Mouse (Mus musculus) megakaryocyte, embryonic 14.5 days (primary cell): ENCODE data around the gene Pds5b.

Source experiments
- FLI1 ChIP-seq: IDR thresholded peaks from 2 replicates; pipeline ENCODE4 v1.6.1; 2012; ENCODE audit warnings: low read length, inconsistent platforms, mixed read lengths
- GATA1 ChIP-seq: IDR thresholded peaks from 3 replicates; pipeline ENCODE4 v1.6.1; 2012; ENCODE audit warnings: mixed read lengths, low read length, inconsistent platforms, borderline replicate concordance

GRCm38 (mm10) chr5:150724641-150725040, 51.1 kb downstream of the Pds5b start:
- TF ChIP-seq GATA1 (no peak), FLI1 (no peak)
